Mouse (Mus musculus) R1 (cell line): ENCODE data around the gene Lrp11.
A peak's percentile ranks its signal among the peaks of the same experiment; 100 is the strongest.

ENCODE experiments used
- DNase-seq: peaks from one replicate; pipeline ENCODE4 v3.0.0-alpha.2; 2018; ENCODE audit warnings: low read depth, low spot score

Lrp11 gene

DNA sequence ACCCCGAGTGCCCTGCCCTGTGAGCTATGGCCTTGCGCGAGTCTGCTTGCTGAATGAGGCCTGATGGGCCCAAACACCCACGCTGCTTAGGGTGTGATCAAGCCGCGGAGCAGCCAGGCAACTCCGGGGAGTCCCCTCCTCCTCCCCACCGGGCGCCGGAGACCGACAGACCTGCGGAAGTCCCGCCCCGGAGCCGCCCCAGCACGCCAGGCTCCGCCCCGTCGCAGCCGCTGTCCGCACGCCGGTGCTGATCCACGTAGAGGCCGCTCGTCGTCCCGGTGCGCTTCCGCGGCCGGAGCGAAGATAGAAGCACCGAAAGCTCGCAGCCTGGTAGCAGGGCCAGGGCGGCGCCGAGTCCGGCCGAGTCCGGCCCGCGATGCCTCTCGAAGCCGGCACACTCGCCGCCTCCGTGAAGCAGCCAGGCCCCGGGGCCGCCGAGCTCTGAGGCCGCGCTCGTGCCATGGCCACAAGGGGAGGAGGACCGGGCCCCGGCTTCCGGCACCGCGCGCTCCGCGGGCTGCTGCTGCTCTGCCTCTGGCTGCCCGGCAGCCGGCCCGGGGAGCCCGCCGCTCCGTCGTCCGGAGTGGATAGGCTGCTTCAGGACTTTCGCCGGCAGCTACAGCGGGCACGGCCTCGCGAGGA lies at the start of gene Lrp11:
Gene Lrp11 (plus strand): TSS at position 209 of the 642 bp plus-strand sequence.
- DNase-seq, result peak; percentile 86

DNA sequence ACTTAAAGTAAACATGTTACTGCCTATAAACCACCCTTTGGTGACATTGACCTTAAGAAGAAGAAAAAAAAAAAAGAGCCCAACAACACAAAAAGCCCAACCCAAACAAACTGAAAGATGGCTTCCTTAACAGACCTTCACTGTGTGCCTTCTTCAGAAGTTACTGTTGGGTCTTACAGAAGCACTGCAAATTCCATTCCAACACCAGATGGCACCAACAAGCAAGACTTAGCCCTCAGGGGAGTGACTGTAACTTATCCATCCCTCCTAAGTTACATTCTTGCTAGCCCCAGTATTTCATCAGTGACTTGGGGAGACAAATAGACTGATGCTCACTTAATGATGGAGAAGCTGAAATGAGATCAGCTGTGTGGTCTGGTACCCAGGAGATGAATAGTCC lies 11.6 kb upstream of the Lrp11 start:
- peak; percentile 68 for DNase-seq

DNA sequence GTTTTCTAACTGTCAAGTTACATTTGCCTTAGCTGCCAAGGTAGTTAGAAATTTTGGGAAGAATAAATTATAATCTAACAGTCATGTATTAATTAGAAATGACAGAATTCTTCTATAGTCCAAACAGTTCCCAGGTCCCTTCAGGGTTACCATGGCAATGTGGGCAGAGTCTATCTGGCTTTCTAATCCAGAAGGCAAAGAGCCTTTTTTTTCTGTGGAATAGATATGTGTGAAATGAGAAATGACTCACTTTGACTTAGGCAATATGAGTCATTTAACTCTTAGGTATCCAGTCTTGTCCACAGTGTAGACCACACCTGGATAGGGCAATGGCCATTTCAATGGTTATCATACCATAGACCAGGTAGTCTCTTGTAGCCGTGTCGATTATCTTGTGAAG lies 8.2 kb upstream of the Lrp11 start:
- DNase-seq, result no peak

DNA sequence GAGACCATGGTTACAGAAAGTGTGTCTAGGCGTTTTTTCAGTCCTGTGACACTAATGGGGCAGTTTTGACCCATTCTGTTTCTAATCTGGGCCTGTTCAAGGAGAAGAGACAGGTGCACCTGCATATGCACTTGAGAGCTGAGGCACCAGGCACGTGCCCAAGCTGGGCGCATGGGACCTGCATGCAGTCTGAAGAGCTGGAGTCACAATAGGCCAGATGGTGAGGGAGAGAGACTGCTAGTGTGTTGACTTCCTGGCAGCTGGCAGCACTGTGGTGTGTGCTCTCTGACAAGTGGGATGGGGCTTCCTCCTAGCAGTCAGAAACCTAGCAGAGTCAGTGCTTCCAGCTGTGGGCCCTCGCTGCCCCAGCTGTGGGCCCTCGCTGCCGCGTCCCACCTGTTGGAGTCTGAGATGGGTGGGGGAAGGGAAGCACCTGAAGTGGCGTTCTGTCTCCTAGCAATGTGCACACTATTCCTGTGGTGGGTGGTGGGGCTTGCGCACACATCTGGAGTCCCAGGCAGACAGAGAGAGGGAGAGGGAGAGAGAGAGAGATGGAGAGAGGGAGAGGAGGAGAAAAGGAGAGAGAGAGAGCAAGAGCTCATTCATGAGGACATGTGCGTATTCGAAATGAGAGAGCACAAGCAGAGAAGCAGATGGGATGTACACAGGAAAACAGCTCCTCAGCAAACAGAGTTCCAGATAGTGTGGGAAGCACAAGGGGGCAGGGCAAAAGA lies 7.3 kb upstream of the Lrp11 start:
- DNase-seq, result peak; percentile 19

DNA sequence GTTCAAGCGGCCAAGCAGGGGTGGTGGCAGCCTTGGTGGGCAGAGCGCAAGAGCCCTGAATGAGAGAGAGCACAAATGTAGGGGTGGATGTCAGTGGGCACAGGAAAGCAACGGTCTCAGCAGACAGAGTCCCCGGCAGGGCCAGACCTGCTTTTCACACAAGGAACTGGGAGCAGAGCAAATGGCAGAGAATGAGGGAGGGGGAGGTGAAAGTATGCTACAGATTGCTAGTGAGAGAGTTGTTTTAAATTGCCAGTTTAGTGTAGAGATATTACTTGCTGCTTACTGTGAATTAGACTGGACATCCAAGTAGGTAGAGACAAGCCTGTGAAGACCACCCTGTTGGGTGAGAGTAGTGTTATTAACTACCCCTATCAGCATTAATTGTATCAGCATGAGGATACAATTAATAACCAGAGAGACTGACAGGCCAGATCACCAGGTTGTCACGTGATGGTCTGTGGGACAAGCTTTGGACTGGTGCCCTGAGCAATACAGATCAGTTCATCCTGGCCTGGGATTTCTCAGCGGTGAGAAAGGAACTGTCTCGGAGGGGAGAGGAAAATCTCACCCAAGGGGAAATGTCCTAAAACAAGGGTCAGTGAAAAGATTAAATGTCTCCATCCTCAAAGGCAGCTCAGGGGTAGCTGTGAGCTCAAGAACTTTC lies 6.6 kb upstream of the Lrp11 start:
- DNase-seq, result no peak

DNA sequence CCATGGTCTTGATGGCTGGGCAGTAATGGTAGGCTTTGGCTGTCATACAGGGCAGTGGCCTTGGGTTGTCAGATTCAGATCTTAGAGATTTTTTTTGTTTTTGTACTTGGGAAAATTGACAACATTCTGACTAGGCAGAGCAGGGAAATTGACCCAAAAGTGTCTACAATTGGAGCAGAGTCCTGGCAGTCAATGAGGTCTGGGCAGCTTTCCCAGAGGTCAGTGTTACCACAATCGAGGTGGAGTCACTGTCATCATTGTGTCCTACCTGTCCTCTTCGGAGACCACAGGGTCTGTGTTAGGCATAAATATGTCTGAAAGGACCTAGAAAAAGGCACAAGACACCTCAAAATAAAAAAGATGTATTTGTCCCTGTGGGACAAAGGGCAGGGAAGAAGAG lies 2.8 kb upstream of the Lrp11 start:
- no peak for DNase-seq

DNA sequence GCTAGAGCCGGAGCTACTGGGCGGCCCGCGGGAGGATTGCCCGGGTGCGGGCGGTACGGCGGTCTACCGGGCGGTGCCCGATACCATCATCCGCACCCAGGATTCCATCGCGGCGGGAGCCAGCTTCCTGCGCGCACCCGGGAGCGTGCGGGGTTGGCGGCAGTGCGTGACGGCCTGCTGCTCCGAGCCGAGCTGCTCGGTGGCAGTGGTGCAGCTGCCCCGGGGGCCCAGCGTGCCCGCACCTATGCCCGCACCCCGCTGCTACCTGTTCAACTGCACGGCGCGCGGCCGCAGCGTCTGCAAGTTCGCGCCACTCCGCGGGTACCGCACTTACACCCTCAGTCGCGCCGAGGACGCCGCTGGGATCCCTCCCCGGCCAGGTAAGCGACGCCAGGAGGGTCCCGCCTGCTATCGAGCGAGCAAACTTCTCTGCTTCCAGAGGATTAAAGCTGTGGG lies 662 bp downstream of the Lrp11 start:
- peak; percentile 69 for DNase-seq

DNA sequence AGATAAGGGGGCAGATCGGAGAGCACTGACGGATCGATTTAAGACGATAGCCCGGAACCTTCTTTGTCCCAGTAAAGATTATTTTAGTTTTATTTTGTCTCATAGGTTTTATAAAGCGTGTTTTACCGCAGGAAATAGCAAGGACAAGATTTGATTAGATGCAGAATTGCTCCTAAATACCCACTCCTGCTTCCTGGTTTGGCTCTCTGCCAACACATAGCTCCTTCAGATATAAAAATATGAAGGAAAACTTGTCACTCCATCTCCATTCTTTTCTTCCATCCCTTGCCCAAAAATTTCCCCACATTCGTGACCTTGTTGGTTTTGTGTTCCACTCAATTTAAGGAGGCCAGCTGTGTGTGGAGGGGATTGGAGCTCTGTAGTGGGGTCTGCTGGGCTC lies 1.2 kb downstream of the Lrp11 start:
- no peak for DNase-seq

DNA sequence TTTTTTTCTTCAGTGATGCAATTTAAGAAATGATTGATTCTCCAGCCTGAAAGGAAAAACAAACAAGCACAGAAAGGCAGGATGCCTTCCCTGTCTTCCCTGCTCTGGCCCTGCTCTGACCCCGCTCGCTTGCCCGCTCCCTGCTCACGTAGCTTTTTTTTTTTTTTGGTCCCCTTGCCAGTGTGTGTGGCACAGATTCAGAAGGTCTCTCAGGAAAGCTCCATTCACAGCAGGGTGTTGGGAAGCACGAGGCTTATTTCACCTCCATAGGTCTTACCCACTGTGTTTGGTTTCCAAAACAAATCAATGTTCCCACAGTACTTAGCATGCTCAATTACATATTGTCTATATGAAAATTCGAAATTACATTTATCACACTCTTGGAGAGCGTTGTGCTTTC lies 5.2 kb downstream of the Lrp11 start:
- no peak for DNase-seq

DNA sequence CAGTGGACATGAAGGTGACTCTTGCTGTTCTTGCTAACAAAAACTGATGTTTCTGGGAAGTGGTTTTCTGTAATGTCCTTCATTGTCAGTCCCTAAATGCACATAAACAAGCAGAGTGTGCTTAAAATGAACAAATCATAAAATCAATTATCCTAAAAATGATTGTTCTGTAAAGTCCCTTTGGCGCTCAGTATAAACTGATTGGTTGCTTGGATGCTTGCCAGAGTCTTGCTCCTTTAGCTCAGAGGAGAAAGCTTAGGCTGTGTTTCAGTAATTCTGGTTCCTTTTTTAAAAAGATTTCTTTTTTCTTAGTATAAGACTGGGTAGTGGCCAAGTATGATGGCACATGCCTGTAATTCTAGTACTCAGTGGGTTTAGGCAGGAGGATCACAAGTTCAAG lies 6.7 kb downstream of the Lrp11 start:
- DNase-seq, result no peak

DNA sequence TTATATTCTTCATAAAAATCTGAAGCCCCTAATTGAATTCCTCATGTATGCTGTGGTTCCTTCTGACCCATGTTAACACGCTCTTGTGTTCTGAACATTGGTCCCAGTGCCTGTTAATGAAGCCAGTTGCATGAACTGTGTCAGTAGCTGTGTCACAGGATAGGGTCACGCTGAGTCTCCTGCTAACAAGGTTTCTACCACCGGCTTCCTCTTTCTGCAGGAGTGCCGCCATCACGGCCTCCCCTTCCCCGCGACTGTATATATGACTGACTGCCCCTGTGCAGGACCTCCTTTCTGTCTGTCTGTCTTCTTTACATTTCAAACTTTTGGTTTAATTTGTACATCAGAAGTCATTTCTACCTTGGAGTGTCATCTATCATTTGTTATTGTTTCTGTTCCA lies 8.6 kb downstream of the Lrp11 start:
- DNase-seq, result no peak

DNA sequence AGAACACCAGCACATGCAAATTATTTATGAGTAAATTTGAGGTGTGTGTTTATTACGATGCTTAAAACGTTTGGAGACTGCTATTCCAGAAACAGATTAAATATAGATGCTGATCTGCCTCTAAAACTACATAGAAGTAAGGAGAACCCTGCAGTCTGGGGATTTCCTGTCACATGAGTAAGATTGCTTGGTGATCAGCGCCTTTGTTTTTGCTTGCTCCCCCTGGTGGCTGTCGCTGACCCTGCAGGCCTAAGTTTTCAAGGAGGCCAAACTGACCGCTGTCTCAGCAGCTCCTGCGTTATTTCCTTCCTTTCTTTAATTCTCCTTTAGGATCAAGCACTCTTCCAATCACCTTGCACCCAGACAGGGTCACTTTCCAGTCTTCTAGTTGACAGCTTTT lies 11.0 kb downstream of the Lrp11 start:
- DNase-seq, result peak; percentile 70

DNA sequence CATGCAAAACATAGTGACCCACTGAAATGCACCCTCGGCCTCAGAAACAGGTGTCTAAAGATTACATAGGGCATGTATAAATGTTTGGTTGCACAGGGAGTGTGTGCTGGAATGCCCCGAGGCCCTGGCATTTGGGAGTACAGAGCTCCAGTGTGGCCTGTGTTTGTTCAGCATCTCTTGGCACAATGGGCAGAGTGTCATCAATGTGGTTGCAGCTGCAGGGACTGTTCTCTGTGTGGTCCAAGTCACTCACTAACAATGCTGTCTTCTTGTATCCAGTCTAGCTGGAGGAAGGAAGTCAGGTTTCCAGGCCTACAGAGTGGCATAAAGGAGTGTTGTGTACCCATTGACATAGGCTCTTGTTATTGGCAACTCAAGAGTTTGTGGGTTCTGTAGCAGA lies 15.6 kb downstream of the Lrp11 start:
- DNase-seq, result no peak

DNA sequence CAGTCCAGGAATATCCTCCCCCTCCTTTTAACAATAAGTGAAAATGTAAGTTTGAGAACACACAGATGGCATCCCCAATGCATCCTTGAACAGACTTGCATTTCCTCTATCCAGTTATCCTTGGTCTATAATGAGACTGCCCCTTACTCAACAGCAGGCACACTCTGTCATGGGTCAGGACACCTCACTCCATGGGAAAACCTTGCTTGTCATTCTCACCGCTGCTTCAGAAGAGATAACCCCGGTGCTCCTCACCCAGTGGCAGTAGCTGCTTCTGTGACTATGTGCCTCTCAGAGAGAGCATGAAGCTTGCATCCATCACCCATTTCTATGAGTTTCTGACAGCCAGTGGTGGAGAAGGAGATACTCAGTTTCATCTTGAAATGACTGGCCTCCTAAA lies 16.8 kb downstream of the Lrp11 start:
- no peak for DNase-seq

DNA sequence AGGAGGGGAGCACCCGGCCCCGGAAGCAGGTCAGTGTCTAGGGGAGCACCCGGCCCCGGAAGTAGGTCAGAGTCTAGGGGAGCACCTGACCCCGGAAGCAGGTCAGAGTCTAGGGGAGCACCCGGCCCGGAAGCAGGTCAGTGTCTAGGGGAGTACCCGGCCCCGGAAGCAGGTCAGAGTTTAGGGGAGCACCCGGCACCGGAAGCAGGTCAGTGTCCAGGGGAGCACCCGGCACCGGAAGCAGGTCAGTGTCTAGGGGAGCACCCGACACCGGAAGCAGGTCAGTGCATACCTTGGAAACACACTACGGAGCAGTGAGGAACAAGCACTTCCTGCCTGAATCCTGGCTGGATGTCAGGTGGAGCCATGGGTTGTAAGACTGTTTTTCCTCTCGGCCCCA lies 19.0 kb downstream of the Lrp11 start:
- peak; percentile 88 for DNase-seq

DNA sequence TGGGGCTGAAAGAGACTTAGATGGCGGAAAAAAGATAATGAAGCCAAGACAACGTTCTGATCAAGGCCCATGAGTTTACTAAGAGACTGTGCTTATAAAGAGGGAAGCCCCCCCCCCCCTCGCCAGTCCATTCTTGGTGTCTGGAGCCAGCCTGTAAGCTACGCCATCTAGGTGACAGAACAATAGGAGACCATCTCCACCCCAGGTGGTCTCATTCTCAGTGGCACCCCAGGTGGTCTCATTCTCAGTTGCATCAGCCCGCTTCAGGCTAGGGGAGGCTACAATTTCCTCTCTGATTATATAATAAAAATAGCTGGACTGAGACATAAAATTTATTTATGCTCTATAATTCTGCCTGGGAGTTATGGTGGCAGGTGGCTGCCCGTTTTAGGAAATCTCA lies 22.0 kb downstream of the Lrp11 start:
- peak; percentile 63 for DNase-seq

DNA sequence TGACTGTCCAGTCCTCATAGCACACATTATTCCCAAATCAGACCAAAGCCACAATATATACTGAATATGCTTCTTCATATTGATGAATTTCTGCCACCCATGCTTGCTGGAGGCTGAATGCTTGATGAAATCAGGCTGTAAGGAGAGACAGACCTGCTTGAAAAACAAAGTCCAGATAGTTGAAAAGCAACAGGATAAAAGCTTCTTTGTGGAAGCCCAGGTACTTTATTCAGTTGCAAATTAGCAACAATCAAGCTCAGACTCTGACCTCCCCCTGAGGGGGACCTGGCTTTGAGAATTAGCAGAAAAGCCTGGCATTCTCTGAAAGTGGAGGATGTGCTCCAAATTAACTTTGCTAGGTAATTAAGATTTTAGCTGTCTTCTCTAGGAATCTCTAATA lies 22.6 kb downstream of the Lrp11 start:
- peak; percentile 76 for DNase-seq

DNA sequence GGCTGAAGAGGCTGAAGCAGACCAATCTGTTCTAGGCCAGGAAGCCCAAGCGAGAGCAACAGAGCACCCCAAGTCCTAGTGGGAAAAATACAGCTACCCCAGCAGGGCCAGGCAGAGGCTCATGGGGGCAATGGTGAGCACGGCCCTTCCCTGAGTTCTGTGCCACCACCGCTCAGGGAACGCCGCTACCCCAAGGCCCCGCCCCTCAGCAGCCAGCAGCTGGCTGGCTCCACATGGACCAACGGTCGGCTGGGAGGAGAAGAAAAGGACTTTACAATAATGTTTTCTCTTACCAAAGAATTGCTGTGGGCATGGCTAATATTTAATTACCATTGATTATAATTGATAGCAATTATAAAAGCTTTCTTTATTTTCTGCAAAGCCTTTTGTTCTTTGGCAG lies 25.2 kb downstream of the Lrp11 start:
- peak; percentile 67 for DNase-seq

DNA sequence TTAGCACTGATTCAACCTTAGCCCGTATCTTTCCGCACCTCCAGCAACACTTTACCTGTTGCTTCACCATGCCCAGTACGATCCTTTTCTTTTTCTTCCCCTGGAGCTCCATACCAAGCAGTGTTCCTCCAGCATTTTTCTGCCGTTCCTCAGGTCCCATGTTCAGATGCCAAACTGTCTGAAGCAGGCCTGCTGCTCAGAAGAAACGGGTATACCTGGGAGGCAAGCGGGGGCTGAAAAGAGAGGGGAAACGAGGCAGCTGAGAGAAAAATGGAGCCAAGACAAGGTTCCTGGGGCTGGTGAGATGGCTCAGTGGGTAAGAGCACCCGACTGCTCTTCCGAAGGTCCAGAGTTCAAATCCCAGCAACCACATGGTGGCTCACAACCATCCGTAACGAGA lies 27.5 kb downstream of the Lrp11 start:
- peak; percentile 44 for DNase-seq

DNA sequence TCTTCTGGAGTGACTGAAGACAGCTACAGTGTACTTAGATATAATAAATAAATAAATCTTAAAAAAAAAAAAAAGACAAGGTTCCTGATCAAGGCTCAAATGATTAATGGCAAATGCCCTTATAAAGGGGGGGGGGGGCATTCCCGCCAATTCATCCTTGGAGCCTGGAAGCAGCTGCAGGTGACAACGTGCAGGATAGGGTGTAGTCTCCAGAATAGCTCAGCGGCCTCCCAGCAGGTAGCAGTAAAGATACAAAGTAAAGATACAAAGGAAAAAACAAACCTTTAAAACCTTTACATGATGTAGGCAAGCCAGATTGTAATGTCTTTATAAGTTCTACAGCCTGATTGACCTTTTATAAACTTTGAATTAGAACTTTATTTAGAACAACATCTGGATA lies 28.0 kb downstream of the Lrp11 start:
- peak; percentile 75 for DNase-seq

DNA sequence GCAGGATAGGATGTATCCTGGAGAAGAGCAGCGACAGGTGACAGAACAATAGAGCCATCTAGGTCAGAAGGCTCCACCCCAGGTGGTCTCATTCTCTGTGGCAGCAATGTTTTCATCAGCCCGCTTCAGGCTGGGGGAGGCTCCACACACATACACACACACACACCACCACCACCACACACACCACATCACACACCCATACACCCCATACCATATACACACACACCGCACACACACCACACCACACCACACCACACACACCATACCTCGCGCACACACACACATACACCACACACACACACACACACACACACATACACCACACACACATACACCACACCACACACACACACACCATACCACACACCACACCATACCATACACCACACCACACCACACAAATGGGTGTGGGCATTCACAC lies 30.2 kb downstream of the Lrp11 start:
- peak; percentile 84 for DNase-seq

DNA sequence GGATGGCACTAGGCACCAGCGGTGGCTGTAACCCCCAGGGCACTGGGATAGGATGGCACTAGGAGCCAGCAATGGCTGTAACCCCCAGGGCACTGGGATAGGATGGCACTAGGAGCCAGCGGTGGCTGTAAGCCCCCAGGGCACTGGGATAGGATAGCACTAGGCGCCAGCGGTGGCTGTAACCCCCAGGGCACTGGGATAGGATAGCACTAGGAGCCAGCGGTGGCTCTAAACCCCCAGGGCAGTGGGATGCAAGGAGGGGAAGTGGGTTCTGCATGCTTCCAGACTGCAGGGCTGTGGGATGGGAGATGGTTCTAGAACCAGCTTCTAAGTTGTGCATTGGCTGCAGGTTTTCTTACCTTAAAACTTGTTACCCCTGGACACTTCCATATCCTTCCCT lies 31.1 kb downstream of the Lrp11 start:
- DNase-seq, result no peak

DNA sequence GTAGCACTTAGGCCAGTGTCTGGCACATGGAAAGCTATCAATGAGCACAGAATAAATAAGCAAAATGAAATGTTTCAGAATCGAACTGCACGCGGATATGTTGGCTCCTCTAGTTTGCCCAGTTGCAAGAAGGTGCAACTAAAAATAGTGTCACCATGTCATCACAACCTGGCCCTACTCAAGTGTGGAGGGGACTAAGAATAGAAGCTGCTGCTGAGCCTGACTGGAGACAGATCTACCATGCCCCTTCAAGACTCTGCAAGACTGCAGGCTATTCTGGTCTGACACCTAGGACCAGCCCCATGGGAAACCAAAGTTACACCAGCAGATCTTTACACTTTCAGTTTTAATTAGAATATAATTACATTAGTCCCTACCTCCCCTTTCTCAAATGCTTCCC lies 32.8 kb downstream of the Lrp11 start:
- DNase-seq, result no peak
